Mouse (Mus musculus): ENCODE results near the gene Zscan10.
A peak's percentile ranks its signal among the peaks of the same experiment; 100 is the strongest.

Zscan10 gene

DNA sequence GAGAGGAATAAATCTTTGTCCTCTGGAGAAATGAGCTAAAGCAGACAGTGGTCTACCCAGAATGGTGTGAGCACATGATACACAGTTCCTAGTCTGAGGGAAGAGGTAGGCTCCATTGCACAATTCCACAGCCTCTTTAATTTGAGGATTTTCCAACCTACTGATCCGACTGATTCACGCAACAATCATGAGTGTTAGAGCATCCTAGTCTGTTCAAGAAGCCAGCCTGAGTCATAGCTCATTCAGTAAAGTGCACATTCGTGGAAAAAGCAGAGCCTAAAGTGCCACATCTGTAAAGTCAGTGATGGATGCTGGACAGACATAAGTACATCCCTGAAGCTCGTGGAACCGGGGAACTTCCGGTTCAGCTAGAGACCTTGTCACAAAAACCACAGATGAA is 50.7 kb downstream of the Zscan10 start:
- DNase-seq (ENCODE audit: low spot score in 2 of 2): no peak

GRCm38 (mm10) chr17:23653324-23653723 is 52.7 kb downstream of the Zscan10 start:
- DNase-seq (ENCODE audit: low spot score in 2 of 2): no peak

DNA sequence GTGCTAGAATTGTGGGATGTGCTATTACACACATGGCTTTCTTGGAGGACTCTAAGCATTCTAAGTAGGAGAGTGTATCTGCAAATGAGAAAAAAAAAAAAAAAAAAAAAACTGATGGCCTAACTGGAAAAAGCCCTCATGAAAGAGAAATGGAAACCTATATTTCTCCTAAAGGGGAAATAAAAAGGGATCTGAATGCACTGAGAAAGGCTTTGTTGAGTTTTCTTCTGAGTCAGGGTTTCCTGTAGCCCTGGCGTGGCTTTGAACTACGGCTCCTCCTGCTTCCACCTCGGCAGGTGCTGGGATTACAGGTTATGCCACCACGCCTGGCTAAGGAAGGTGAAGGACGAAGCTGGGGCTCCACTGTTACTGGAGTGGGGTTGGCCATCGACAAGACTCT is 53.3 kb downstream of the Zscan10 start:
- DNase-seq (ENCODE audit: low spot score in 2 of 2): no peak

GRCm38 (mm10) chr17:23654410-23654809 is 53.8 kb downstream of the Zscan10 start:
- DNase-seq (ENCODE audit: low spot score in 2 of 2): no peak

DNA sequence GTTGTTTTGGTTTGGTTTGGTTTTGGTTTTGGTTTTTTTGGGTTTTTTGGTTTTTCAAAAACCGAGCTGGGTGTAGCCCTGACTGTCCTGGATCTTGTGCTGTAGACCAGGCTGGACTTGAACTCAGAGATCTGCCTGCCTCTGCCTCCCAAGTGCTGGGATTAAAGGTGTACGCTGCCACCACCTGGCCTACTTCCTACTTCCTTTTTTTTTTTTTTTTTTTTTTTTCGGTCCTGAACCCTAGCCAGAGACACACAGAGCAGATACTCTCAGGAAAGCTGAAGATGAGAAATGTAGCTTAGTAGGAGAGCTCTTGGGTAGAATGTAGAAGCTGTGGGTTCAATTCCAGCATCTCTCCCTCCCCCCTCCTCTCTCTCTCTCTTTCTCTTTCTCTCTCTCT is 57.8 kb downstream of the Zscan10 start:
- no peak for DNase-seq (ENCODE audit: low spot score in 2 of 2)

GRCm38 (mm10) chr17:23660117-23660875 is 59.6 kb downstream of the Zscan10 start, which contains the start of gene Bicdl2:
Bicdl2 (plus strand) TSS chr17:23660506.
- DNase-seq (ENCODE audit: low spot score in 2 of 2): peak; percentile 72 to 78
